Mouse (Mus musculus) embryo, embryonic 10 days (tissue): ENCODE results near the gene Lfng.
A peak's percentile ranks its signal among the peaks of the same experiment; 100 is the strongest.

Experiments
- DNase-seq: peaks from one replicate; pipeline ENCODE4 v3.0.0-alpha.2; 2015; ENCODE audit warnings: low spot score

Gene Lfng

DNA sequence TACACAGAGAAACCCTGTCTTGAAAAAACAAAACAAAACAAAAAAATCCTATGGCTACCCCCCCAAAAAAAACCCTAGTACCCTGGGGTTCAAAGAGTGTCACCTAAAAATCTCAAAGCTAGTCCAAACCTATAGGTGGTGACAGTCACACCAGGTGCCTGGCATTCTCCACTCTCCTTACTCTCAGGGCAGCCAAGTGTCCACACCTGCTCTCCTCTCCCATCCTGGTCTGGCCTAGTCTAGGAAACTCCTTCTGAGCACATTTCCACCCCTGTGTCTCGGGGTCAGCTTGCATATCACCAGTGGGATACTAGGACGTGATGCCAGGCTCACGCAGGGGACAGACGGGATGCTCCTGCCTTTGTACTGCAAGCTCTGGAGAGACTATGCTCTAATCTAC lies 32.2 kb downstream of the Lfng start:
- no peak for DNase-seq

- no peak for DNase-seq
Observed at GRCm38 (mm10) chr5:140639871-140640270, 32.8 kb downstream of the Lfng start.

- no peak for DNase-seq
Observed at GRCm38 (mm10) chr5:140640812-140641211, 33.7 kb downstream of the Lfng start.

- DNase-seq = peak; percentile 38
Observed at GRCm38 (mm10) chr5:140641254-140641928, 34.3 kb downstream of the Lfng start.

DNA sequence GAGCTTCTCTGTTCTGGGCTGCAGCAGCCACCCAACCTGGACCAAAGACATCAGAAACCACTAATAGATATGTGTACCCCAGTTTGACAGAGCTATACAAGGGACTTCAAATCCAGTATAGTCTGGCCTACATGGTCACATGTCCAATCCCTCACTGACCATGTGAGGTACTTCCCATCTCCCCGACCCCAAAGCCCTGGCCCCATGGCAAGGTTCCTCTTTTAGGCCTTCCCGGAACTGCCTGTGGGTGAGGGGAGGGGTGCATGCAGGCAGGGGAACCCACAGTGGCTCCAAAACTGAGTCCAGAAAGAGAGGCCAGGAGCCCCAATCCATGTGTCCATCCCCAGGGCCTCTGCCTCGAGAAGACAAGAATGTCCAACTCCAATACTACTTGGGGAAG lies 35.0 kb downstream of the Lfng start:
- no peak for DNase-seq

DNA sequence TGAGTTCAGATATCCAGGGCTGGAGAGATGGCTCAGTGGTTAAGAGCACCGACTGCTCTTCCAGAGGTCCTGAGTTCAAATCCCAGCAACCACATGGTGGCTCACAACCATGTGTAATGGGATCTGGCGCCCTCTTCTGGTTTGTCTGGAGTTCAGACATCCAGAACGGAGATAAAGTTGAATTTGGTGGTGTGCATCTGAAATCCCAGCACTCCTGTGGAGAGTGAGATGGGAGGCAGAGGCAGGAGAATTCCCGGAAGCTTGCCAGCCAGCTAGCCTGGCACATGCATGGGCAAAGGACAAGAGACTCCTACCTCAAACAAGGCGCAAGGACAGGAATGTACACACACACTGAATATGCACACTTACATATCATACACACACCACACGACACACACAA lies 37.1 kb downstream of the Lfng start:
- no peak for DNase-seq

DNA sequence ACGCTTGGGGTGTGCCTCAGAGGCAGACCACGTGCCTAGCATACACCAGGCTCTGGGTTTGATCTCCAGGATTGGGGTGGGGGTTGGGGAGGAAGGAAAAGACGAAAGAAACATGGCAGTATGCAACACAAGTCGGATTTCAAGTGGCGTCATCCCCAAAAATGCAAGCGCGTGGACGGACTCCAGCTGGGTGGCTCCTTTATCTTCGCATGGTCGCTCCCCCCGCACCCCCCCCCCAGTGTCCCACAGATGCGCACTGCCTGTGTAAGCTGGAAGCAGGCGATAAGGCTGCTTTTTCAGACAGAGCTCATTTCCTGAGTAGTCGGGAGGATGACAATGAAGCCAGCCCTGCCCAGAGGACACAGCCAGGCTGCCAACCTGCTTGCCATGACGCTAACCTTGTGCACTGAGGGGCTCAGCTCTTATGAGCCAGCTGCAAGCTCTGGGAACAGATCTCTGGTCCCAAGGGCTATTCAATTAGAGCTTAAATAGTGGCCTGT lies 37.6 kb downstream of the Lfng start:
- DNase-seq = no peak

GRCm38 (mm10) chr5:140645454-140645853 lies 38.3 kb downstream of the Lfng start:
- no peak for DNase-seq

DNA sequence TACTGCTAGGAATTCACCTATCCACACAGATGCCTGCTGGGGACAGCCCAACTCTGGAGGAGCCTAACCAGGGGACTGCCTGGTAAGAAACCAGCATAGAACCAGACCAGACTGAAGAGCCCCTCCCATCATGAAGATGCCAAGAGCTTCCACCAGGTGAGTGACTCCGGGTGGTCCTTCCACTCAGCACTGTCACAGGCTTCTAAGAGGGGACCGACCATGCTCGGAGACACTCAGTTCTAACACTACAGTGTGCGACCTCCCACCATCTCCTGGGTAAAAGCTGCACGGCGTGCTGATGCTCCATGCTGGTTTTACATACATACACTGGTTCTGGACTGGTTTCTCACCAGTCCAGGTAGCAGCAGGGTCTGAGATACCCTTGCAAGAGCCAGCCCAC lies 39.1 kb downstream of the Lfng start:
- no peak for DNase-seq

- no peak for DNase-seq
Observed at GRCm38 (mm10) chr5:140647031-140647760, 40.1 kb downstream of the Lfng start.

GRCm38 (mm10) chr5:140647821-140648518 lies 40.9 kb downstream of the Lfng start:
- peak; percentile 34 for DNase-seq

DNA sequence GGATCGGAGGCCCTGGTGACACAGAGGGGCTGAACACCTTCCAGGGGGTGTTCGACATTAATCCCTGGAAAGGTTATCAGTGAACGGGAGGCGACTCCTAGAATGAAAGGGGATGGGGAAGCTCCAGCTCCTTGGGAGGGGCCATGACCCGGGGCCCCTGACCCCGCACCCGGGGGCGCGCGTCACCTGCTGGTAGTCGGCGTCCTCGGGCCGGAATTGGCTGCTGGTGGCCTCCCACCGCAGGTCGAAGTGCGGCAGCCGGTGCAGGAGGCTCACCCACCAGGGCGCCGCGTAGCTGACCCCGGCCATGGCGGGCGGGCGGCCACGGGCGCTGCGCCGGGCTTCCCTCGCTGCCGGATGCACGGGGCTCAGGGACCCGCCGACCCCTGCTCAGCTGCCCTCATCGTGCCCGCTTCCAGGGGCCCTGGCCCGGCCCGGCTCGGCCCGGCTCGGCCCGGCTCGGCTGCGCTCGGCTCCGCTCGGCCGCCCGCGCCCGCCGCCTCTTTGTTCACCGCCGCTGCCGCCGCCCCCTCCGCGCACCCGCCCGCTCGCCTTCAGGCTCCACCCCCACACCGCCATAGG lies 41.5 kb downstream of the Lfng start, which contains the start of gene Ttyh3:
Gene Ttyh3 (minus strand): TSS at position 513 of the 582 bp plus-strand sequence.
- DNase-seq = peak; percentile 62

GRCm38 (mm10) chr5:140649101-140649667 lies 42.1 kb downstream of the Lfng start:
- DNase-seq = peak; percentile 99

DNA sequence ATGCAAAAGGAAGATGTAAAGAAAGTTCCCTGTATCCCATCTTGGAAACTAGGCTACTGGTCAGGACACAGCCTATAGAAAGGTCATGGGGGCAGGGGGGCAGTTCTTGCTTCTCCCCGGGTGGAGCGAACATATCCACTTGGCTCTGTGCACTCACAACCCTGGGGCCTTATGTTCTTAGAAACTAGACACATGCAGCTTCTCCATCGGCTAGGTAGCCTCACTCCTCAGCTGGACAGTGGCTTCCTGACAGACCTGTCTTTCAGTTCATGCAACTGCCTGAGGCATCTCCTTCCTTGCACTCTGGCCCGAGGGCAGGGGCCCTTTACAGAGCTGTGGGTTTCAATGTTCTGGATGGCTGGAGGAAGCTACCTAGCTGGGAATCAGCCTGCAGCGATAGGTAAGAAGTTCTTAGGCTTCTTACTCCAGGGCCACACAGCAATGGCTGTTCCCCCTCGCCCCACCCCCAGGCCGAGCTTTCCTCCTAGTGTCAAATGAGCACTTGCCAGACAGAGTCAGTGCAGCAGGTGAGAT lies 42.8 kb downstream of the Lfng start:
- DNase-seq = no peak

GRCm38 (mm10) chr5:140651231-140651630 lies 44.1 kb downstream of the Lfng start:
- DNase-seq = no peak

GRCm38 (mm10) chr5:140652587-140652986 lies 45.5 kb downstream of the Lfng start:
- no peak for DNase-seq

GRCm38 (mm10) chr5:140654096-140654845 lies 47.2 kb downstream of the Lfng start:
- no peak for DNase-seq

DNA sequence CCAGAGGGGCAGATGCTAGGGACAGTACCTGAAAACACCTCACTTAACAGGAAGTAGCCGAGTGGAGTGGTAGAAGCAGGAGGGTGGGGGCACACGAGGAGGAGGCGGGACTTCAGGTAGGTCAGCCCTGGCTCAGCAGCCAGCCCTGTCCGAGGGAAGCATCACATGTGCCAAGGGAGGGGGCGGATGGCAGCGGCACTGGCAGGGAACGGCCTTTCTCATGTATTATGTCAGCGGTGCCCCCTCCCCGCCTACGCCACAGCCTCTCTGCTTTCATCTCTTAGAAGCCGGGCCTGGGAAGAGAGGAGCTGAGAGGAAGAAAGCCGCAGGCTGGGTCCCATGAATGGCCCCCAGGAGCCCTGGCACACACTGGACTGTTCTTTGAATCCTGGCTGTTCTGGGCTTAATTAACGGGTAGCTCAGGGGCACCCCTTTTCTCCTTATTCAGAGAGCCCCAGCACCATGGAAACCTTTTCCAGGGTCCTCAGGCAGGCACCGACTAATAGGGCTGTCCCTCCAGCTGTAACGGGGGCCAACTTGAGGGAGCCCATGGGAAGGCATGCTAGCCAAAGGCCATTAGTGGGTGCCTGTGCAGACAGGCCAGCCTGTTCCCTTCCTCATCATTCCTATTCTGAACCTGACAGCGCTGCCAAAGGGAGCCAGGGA lies 52.6 kb downstream of the Lfng start:
- DNase-seq = no peak

DNA sequence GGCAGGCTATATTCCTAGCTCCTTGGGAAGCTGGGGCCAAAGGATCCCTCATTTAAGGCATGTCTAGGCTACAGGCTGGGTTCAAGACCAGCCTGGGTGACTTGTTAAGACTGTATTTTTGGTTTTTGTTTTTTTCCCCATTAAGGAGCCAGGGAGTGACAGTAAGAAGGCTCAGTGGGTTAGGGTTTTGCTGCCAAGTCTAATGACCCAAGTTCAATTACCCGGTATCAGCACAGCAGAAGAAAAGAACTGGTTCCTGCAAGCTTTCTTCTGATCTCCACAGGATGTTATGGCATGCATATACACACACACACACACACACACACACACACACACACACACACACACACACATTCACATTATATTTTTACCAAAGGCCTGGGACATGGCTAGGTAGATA lies 53.3 kb downstream of the Lfng start:
- no peak for DNase-seq

GRCm38 (mm10) chr5:140661427-140661826 lies 54.3 kb downstream of the Lfng start:
- no peak for DNase-seq
